Mouse (Mus musculus): Measurements from ENCODE around the gene Aass. TPM values are rescaled to one million over a fixed set of nuclear protein-coding genes. Genes with fewer than 3 reads are reported as not detected.
A peak's percentile ranks its signal among the peaks of the same experiment; 100 is the strongest.
"Not testable (repeated sequence)": the region's sequence is repeated elsewhere in the genome, so short reads cannot be mapped to it uniquely, and the experiment has no call there.

Gene Aass
- total RNA-seq (2021) = 1 to 10 TPM; 4.5 to 5.2 TPM
- long read RNA-seq, experiment 1, partial matches to known transcripts = 0 of 2 reads
- long read RNA-seq, experiment 1, other reads (novel, unspliced or antisense) = 0 of 2 reads
- long read RNA-seq, experiment 2, transcript Aass-201 (24 exons, 3,701 nt) = major isoform, 6 of 7 reads
- long read RNA-seq, experiment 2, partial matches to known transcripts = 1 of 7 reads
- long read RNA-seq, experiment 2, other reads (novel, unspliced or antisense) = 0 of 7 reads

GRCm38 (mm10) chr6:23132573-23133181, at the start of gene Aass:
Gene Aass (minus strand): TSS chr6:23132986.
- H3K4me3 ChIP-seq = peak within 1 kb of the TSS; percentile 38
- intact Hi-C loops (cut with DNase I) = no loop called here
- H3K27ac ChIP-seq = no peak within 1 kb of the TSS
- peak; percentile 9 to 10 for DNase-seq (ENCODE audit: extremely low spot score in 1 of 2, low spot score in 2 of 2)
- TF ChIP-seq CTCF (IDR thresholded peaks at IDR 0.05) = no peak

- intact Hi-C loops (cut with DNase I) = loop anchor here (1.0 to 5.0 kb wide), 2 partner anchors 267 to 277 kb away; no protein-coding TSS in a partner anchor
- Histone ChIP-seq H3K27ac (no peak overlapping the region), H3K4me3 (peak overlapping the region; percentile 30; the same call in 1 of the 2 replicates)
- peak; percentile 39 to 52 for DNase-seq (ENCODE audit: extremely low spot score in 1 of 2, low spot score in 2 of 2)
- peak; percentile 85 for TF ChIP-seq CTCF (IDR thresholded peaks at IDR 0.05)
Measured at GRCm38 (mm10) chr6:23180096-23180495, 47.3 kb upstream of the Aass start.

- intact Hi-C loops (cut with DNase I); H3K4me3 ChIP-seq; DNase-seq (ENCODE audit: extremely low spot score in 1 of 2, low spot score in 2 of 2); H3K27ac ChIP-seq: not testable (repeated sequence)
Measured at GRCm38 (mm10) chr6:23163824-23164223, 31.0 kb upstream of the Aass start.

GRCm38 (mm10) chr6:23156357-23156756, 23.6 kb upstream of the Aass start:
- H3K27ac ChIP-seq; intact Hi-C loops (cut with DNase I); H3K4me3 ChIP-seq; DNase-seq (ENCODE audit: extremely low spot score in 1 of 2, low spot score in 2 of 2): not testable (repeated sequence)

- Histone ChIP-seq H3K27ac (no peak overlapping the region), H3K4me3 (no peak overlapping the region)
- no peak for TF ChIP-seq CTCF (IDR thresholded peaks at IDR 0.05)
- DNase-seq (ENCODE audit: extremely low spot score in 1 of 2, low spot score in 2 of 2) = no peak
- intact Hi-C loops (cut with DNase I) = no loop called here
Measured at GRCm38 (mm10) chr6:23153112-23153511, 20.3 kb upstream of the Aass start.

GRCm38 (mm10) chr6:23147221-23147620, 14.4 kb upstream of the Aass start:
- intact Hi-C loops (cut with DNase I) = no loop called here
- DNase-seq (ENCODE audit: extremely low spot score in 1 of 2, low spot score in 2 of 2) = no peak
- no peak overlapping the region for H3K27ac ChIP-seq
- no peak overlapping the region for H3K4me3 ChIP-seq
- no peak for TF ChIP-seq CTCF (IDR thresholded peaks at IDR 0.05)

- Histone ChIP-seq H3K4me3 (no peak overlapping the region), H3K27ac (no peak overlapping the region)
- TF ChIP-seq CTCF (IDR thresholded peaks at IDR 0.05) = no peak
- intact Hi-C loops (cut with DNase I) = no loop called here
- DNase-seq (ENCODE audit: extremely low spot score in 1 of 2, low spot score in 2 of 2) = no peak
Measured at GRCm38 (mm10) chr6:23143980-23144379, 11.2 kb upstream of the Aass start.

- intact Hi-C loops (cut with DNase I) = no loop called here
- no peak for DNase-seq (ENCODE audit: extremely low spot score in 1 of 2, low spot score in 2 of 2)
- Histone ChIP-seq H3K27ac (no peak overlapping the region), H3K4me3 (no peak overlapping the region)
- no peak for TF ChIP-seq CTCF (IDR thresholded peaks at IDR 0.05)
Measured at GRCm38 (mm10) chr6:23131015-23131414, 1.8 kb downstream of the Aass start.

GRCm38 (mm10) chr6:23129201-23129600, 3.6 kb downstream of the Aass start:
- no peak overlapping the region for H3K4me3 ChIP-seq
- no peak overlapping the region for H3K27ac ChIP-seq
- no peak for TF ChIP-seq CTCF (IDR thresholded peaks at IDR 0.05)
- no peak for DNase-seq (ENCODE audit: extremely low spot score in 1 of 2, low spot score in 2 of 2)
- intact Hi-C loops (cut with DNase I) = no loop called here

GRCm38 (mm10) chr6:23126706-23127105, 6.1 kb downstream of the Aass start:
- no peak for DNase-seq (ENCODE audit: extremely low spot score in 1 of 2, low spot score in 2 of 2)
- H3K4me3 ChIP-seq = no peak overlapping the region
- intact Hi-C loops (cut with DNase I) = no loop called here

GRCm38 (mm10) chr6:23125831-23126230, 7.0 kb downstream of the Aass start:
- no peak for DNase-seq (ENCODE audit: extremely low spot score in 1 of 2, low spot score in 2 of 2)
- Histone ChIP-seq H3K4me3 (no peak overlapping the region), H3K27ac (no peak overlapping the region)
- TF ChIP-seq CTCF (IDR thresholded peaks at IDR 0.05) = no peak
- intact Hi-C loops (cut with DNase I) = no loop called here

More at GRCm38 (mm10) chr6:23126706-23127105, 6.1 kb downstream of the Aass start:
- no peak overlapping the region for H3K27ac ChIP-seq
- TF ChIP-seq CTCF (IDR thresholded peaks at IDR 0.05) = no peak

GRCm38 (mm10) chr6:23124823-23125222, 8.0 kb downstream of the Aass start:
- intact Hi-C loops (cut with DNase I) = no loop called here
- Histone ChIP-seq H3K4me3 (no peak overlapping the region), H3K27ac (no peak overlapping the region)
- TF ChIP-seq CTCF (IDR thresholded peaks at IDR 0.05) = no peak
- no peak for DNase-seq (ENCODE audit: extremely low spot score in 1 of 2, low spot score in 2 of 2)

GRCm38 (mm10) chr6:23122934-23123333, 9.9 kb downstream of the Aass start:
- Histone ChIP-seq H3K27ac (no peak overlapping the region), H3K4me3 (no peak overlapping the region)
- peak; percentile 40 for TF ChIP-seq CTCF (IDR thresholded peaks at IDR 0.05)
- no peak for DNase-seq (ENCODE audit: extremely low spot score in 1 of 2, low spot score in 2 of 2)
- intact Hi-C loops (cut with DNase I) = no loop called here

Data from left cerebral cortex, adult 2 months (tissue).